32 mouse cellular contexts compared by ENCODE assay signal in the genomic region with DNA sequence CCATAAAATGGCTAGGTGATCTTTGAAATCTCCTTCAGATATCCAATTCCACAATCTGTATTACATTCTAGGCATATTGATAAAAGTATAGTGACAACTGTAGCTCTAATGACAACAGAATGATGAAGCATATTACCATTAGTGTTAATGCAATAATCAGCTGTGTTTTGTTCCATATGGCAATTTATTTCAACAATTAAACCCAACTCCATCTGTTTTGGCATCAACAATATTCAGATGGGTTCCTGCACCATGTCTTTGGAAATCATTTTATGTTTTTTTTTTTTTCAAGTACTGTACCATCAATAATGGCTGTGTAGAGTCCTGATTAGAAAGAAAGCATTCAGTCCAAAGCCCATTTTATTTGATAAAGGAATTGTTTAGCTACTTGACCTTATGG.
"Had no signal": no experiment of that assay in that cellular context is flagged by ENCODE, and none has a peak within 500 bp of the region (broad histone marks: within the 10 kb centered on the region; RNA-seq: fewer than 3 reads in every experiment).

No protein-coding gene starts in this region.

- H3K27me3 ChIP-seq: limb, embryonic 12.5 days; limb, embryonic 13.5 days; limb, embryonic 15.5 days; liver, embryonic 12.5 days; liver, embryonic 13.5 days; liver, embryonic 15.5 days; lung, embryonic 15.5 days; megakaryocyte, embryonic 14.5 days; midbrain, embryonic 12.5 days; midbrain, embryonic 13.5 days; midbrain, embryonic 15.5 days; neural tube, embryonic 12.5 days had no signal

- H3K4me3 ChIP-seq: limb, embryonic 10.5 days; limb, embryonic 12.5 days; limb, embryonic 13.5 days; limb, embryonic 15.5 days; liver, embryonic 12.5 days; liver, embryonic 13.5 days; liver, embryonic 15.5 days; lung, embryonic 15.5 days; megakaryocyte, embryonic 14.5 days; midbrain, embryonic 10.5 days; midbrain, embryonic 12.5 days; midbrain, embryonic 13.5 days; midbrain, embryonic 15.5 days; myocyte; neural tube, embryonic 12.5 days had no signal

- H3K9me3 ChIP-seq: limb, embryonic 10.5 days; limb, embryonic 12.5 days; limb, embryonic 13.5 days; limb, embryonic 15.5 days; liver, embryonic 12.5 days; liver, embryonic 13.5 days; liver, embryonic 15.5 days; lung, embryonic 15.5 days; midbrain, embryonic 10.5 days; midbrain, embryonic 12.5 days; midbrain, embryonic 13.5 days; midbrain, embryonic 15.5 days; neural tube, embryonic 12.5 days had no signal

- H3K4me1 ChIP-seq: limb, embryonic 10.5 days; limb, embryonic 12.5 days; limb, embryonic 13.5 days; limb, embryonic 15.5 days; liver, embryonic 12.5 days; liver, embryonic 13.5 days; liver, embryonic 15.5 days; lung, embryonic 15.5 days; megakaryocyte, embryonic 14.5 days; neural tube, embryonic 12.5 days had no signal

- DNase-seq: left cerebral cortex, postnatal 4 days; liver; liver, embryonic 13.5 days; liver, postnatal 0 days; lung, adult 18-20 months; lung, adult 2 months; lung, embryonic 14.5 days; lung, postnatal 10 days; lung, postnatal 14 days; lung, postnatal 36 days; lung, postnatal 4 days; midbrain, embryonic 14.5 days had no signal

- ATAC-seq: liver, embryonic 12.5 days; liver, postnatal 0 days; lung, postnatal 0 days; midbrain, embryonic 13.5 days; midbrain, embryonic 15.5 days; midbrain, embryonic 16.5 days had no signal

- H3K4me2 ChIP-seq: limb, embryonic 12.5 days; limb, embryonic 13.5 days; limb, embryonic 15.5 days; liver, embryonic 11.5 days; liver, embryonic 12.5 days; liver, embryonic 13.5 days; liver, embryonic 15.5 days; lung, embryonic 14.5 days; lung, embryonic 15.5 days; midbrain, embryonic 11.5 days; midbrain, embryonic 12.5 days; midbrain, embryonic 13.5 days; midbrain, embryonic 15.5 days; neural tube, embryonic 12.5 days had no signal

- H3K36me3 ChIP-seq: limb, embryonic 10.5 days; limb, embryonic 12.5 days; limb, embryonic 13.5 days; limb, embryonic 15.5 days; liver, embryonic 12.5 days; liver, embryonic 13.5 days; liver, embryonic 15.5 days; lung, embryonic 15.5 days; midbrain, embryonic 10.5 days; midbrain, embryonic 12.5 days; midbrain, embryonic 13.5 days; midbrain, embryonic 15.5 days; neural tube, embryonic 12.5 days had no signal

- H3K9ac ChIP-seq: limb, embryonic 12.5 days; limb, embryonic 13.5 days; limb, embryonic 15.5 days; liver, embryonic 12.5 days; liver, embryonic 13.5 days; liver, embryonic 14.5 days; liver, embryonic 15.5 days; liver, postnatal 0 days; lung, embryonic 14.5 days; lung, embryonic 15.5 days; midbrain, embryonic 12.5 days; midbrain, embryonic 13.5 days; midbrain, embryonic 15.5 days; neural tube, embryonic 12.5 days had no signal

- H3K27ac ChIP-seq: limb, embryonic 10.5 days; limb, embryonic 12.5 days; limb, embryonic 13.5 days; limb, embryonic 15.5 days; liver, embryonic 12.5 days; liver, embryonic 13.5 days; liver, embryonic 14.5 days; liver, embryonic 15.5 days; lung, embryonic 15.5 days; macrophage; midbrain, embryonic 10.5 days; midbrain, embryonic 12.5 days; midbrain, embryonic 13.5 days; midbrain, embryonic 15.5 days; neural tube, embryonic 12.5 days had no signal
